Mouse (Mus musculus): ENCODE measurements around the gene Gpx7. TPM values are rescaled to one million over a fixed set of nuclear protein-coding genes. Genes with fewer than 3 reads are reported as not detected.
A peak's percentile ranks its signal among the peaks of the same experiment; 100 is the strongest.

The Gpx7 gene
- polyA plus RNA-seq, 2 experiments: 5.8 to 7.6 TPM

- H3K9ac ChIP-seq (replicated peaks): no peak overlapping the region
- H3K4me3 ChIP-seq (ENCODE audit: insufficient read depth in 1 of 2, low read depth in 2 of 2, low read length in 2 of 2): no peak overlapping the region
- ATAC-seq (ENCODE audit: insufficient read depth) (peak; percentile 65), DNase-seq (ENCODE audit: low read depth in 3 of 3, low spot score in 3 of 3) (no peak)
- no peak overlapping the region for H3K4me2 ChIP-seq (ENCODE audit: low read depth)
- TF ChIP-seq EP300 (IDR thresholded peaks at IDR 0.05; ENCODE audit: low read depth) (no peak), CTCF (IDR thresholded peaks at IDR 0.05; ENCODE audit: low read depth) (no peak)
- H3K9me3 ChIP-seq (ENCODE audit: control insufficient read depth, low read length): no peaks in the 10 kb centered on the region
- peaks cover 3 to 6% of the 10 kb centered on the region in 2 experiments; a peak in 2 of 4 replicates for H3K4me1 ChIP-seq (replicated peaks; ENCODE audit: control insufficient read depth in 2 of 2, insufficient read depth in 2 of 2, low read length in 1 of 2)
- H3K27me3 ChIP-seq (ENCODE audit: control insufficient read depth, insufficient read depth, low read length): no peaks in the 10 kb centered on the region; the same call in 1 of the 2 replicates
- WGBS (ENCODE audit: insufficient replicate concordance): 26% methylated on average over 18 of the region's 18 CpGs
- no peak overlapping the region for H3K27ac ChIP-seq
- no peaks in the 10 kb centered on the region for H3K36me3 ChIP-seq (replicated peaks; ENCODE audit: control insufficient read depth, insufficient read depth, low read depth)
Measured at GRCm38 (mm10) chr4:108362321-108363261, 44.2 kb downstream of the Gpx7 start.

- no peaks in the 10 kb centered on the region for H3K36me3 ChIP-seq (replicated peaks; ENCODE audit: control insufficient read depth, insufficient read depth, low read depth)
- no peak overlapping the region for H3K9ac ChIP-seq (replicated peaks)
- TF ChIP-seq EP300 (IDR thresholded peaks at IDR 0.05; ENCODE audit: low read depth): no peak
- TF ChIP-seq CTCF (IDR thresholded peaks at IDR 0.05; ENCODE audit: low read depth): no peak
- H3K4me1 ChIP-seq (replicated peaks; ENCODE audit: control insufficient read depth in 2 of 2, insufficient read depth in 2 of 2, low read length in 1 of 2): peaks cover 3 to 6% of the 10 kb centered on the region in 2 experiments; a peak in 2 of 4 replicates
- H3K27me3 ChIP-seq (ENCODE audit: control insufficient read depth, insufficient read depth, low read length): no peaks in the 10 kb centered on the region; the same call in 1 of the 2 replicates
- 11% methylated on average over 28 of the region's 28 CpGs for WGBS (ENCODE audit: insufficient replicate concordance)
- no peak overlapping the region for H3K27ac ChIP-seq
- ATAC-seq (ENCODE audit: insufficient read depth) (no peak), DNase-seq (ENCODE audit: low read depth in 3 of 3, low spot score in 3 of 3) (no peak)
- peak overlapping the region; percentile 44 for H3K4me2 ChIP-seq (ENCODE audit: low read depth)
- no peak overlapping the region for H3K4me3 ChIP-seq (ENCODE audit: insufficient read depth in 1 of 2, low read depth in 2 of 2, low read length in 2 of 2)
- no peaks in the 10 kb centered on the region for H3K9me3 ChIP-seq (ENCODE audit: control insufficient read depth, low read length)
Measured at GRCm38 (mm10) chr4:108360136-108361055, 46.4 kb downstream of the Gpx7 start.

GRCm38 (mm10) chr4:108358498-108358897 is 48.3 kb downstream of the Gpx7 start:
- Histone ChIP-seq H3K4me3 (ENCODE audit: insufficient read depth in 1 of 2, low read depth in 2 of 2, low read length in 2 of 2) (no peak overlapping the region), H3K27ac (no peak overlapping the region), H3K9me3 (ENCODE audit: control insufficient read depth, low read length) (no peaks in the 10 kb centered on the region), H3K27me3 (ENCODE audit: control insufficient read depth, insufficient read depth, low read length) (no peaks in the 10 kb centered on the region; the same call in 1 of the 2 replicates), H3K4me2 (ENCODE audit: low read depth) (no peak overlapping the region), H3K4me1 (replicated peaks; ENCODE audit: control insufficient read depth in 2 of 2, insufficient read depth in 2 of 2, low read length in 1 of 2) (peaks cover 5 to 12% of the 10 kb centered on the region in 2 experiments; a peak in 2 of 4 replicates), H3K36me3 (replicated peaks; ENCODE audit: control insufficient read depth, insufficient read depth, low read depth) (no peaks in the 10 kb centered on the region), H3K9ac (replicated peaks) (no peak overlapping the region)
- ATAC-seq (ENCODE audit: insufficient read depth) (no peak), DNase-seq (ENCODE audit: low read depth in 3 of 3, low spot score in 3 of 3) (no peak)
- 52% methylated on average over 4 of the region's 4 CpGs for WGBS (ENCODE audit: insufficient replicate concordance)
- TF ChIP-seq EP300 (IDR thresholded peaks at IDR 0.05; ENCODE audit: low read depth) (no peak), CTCF (IDR thresholded peaks at IDR 0.05; ENCODE audit: low read depth) (no peak)

GRCm38 (mm10) chr4:108357458-108357857 is 49.3 kb downstream of the Gpx7 start:
- ATAC-seq (ENCODE audit: insufficient read depth) (no peak), DNase-seq (ENCODE audit: low read depth in 3 of 3, low spot score in 3 of 3) (no peak)
- no peaks in the 10 kb centered on the region; the same call in 1 of the 2 replicates for H3K27me3 ChIP-seq (ENCODE audit: control insufficient read depth, insufficient read depth, low read length)

More at GRCm38 (mm10) chr4:108357458-108357857, 49.3 kb downstream of the Gpx7 start:
- H3K9me3 ChIP-seq (ENCODE audit: control insufficient read depth, low read length): no peaks in the 10 kb centered on the region
- no peak overlapping the region for H3K27ac ChIP-seq
- no peak overlapping the region for H3K4me2 ChIP-seq (ENCODE audit: low read depth)
- no peak overlapping the region for H3K4me3 ChIP-seq (ENCODE audit: insufficient read depth in 1 of 2, low read depth in 2 of 2, low read length in 2 of 2)
- H3K9ac ChIP-seq (replicated peaks): no peak overlapping the region
- no peaks in the 10 kb centered on the region for H3K36me3 ChIP-seq (replicated peaks; ENCODE audit: control insufficient read depth, insufficient read depth, low read depth)
- H3K4me1 ChIP-seq (replicated peaks; ENCODE audit: control insufficient read depth in 2 of 2, insufficient read depth in 2 of 2, low read length in 1 of 2): peaks cover 5 to 12% of the 10 kb centered on the region in 2 experiments; a peak in 2 of 4 replicates
- 77% methylated on average over 8 of the region's 8 CpGs for WGBS (ENCODE audit: insufficient replicate concordance)
- TF ChIP-seq EP300 (IDR thresholded peaks at IDR 0.05; ENCODE audit: low read depth) (no peak), CTCF (IDR thresholded peaks at IDR 0.05; ENCODE audit: low read depth) (no peak)

Measured in liver, embryonic 14.5 days (tissue).